Mouse (Mus musculus): ENCODE measurements around the gene Cstad. TPM values are rescaled to one million over a fixed set of nuclear protein-coding genes. Genes with fewer than 3 reads are reported as not detected.

The Cstad gene
- polyA plus RNA-seq, 1 experiment: 1.9 TPM

DNA sequence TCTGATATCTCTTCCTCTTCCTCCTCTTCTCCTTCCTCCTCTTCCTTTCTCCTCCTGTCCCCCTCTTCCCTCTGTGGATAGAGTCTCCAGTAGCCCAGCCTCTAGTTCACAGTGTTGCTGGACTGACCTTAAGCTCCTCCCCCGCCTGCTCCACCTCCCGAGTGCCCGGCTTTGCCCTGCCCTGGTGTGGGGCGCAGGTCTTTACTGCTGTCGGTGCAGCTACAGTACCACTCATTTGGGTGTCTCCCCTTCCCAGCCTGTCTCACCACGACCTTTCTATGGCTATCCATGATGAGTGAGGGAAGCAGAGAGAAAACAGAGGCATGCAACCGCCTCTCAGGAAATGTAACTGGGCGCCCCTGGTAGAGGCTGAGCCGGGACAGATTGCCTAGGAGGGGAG is 5.5 kb downstream of the Cstad start:
- WGBS: 5% methylated on average over 9 of the region's 9 CpGs
- no peak overlapping the region for H3K4me3 ChIP-seq (replicated peaks; ENCODE audit: control insufficient read depth, low read depth, low read length)
- H3K4me1 ChIP-seq (ENCODE audit: control insufficient read depth, insufficient read depth, low read length): no peaks in the 10 kb centered on the region
- no peak overlapping the region for H3K27ac ChIP-seq (ENCODE audit: control insufficient read depth, insufficient read depth, low read depth, low read length, poor library complexity)
- TF ChIP-seq POLR2A (IDR thresholded peaks at IDR 0.05; ENCODE audit: borderline replicate concordance, control insufficient read depth, low read depth, low read length): no peak
- TF ChIP-seq CTCF (IDR thresholded peaks at IDR 0.05; ENCODE audit: control insufficient read depth, insufficient read depth, low read length): no peak

DNA sequence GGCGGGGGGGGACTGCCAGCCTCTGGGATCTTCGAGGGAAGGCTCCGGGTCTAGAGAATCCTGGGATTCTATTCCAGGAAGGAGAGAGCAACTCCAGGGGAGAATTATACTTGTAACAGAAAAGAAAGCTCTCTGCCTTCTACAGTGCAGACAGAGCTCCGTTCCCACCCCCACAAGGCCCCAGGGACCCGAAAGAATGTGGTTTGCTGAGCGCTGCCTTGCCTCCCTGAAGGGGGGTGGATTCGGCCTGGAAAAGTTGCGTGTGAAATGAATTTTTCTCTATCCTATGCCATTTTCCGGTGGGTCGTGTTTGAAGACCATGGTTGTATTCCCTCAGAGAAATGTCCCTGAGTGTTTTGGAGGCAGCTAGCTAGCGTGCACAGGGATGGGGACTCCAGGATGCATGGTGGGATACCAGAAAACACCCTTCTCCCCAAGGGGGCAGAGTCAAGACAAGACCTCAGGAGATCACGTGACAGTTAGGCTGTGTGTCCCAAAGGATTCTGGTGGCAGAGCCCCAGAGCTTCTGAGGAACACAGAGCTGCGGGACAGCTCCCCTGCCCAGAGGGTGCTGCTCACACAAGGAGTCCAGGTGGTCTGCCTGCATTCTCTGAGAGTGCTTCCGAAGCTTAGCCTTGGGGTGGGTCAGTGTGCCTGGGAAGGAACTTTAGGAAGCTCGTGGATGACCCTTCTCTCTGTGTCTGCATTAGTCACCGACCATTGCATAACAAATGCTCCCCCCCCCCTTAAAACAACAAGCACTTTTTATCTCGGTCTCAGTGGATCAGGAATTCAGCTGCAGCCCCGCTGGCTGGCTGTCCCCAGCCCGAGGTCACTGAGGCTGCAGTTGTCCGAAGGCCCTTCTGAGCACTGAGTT is 6.4 kb downstream of the Cstad start:
- TF ChIP-seq CTCF (IDR thresholded peaks at IDR 0.05; ENCODE audit: control insufficient read depth, insufficient read depth, low read length): no peak
- no peak for TF ChIP-seq POLR2A (IDR thresholded peaks at IDR 0.05; ENCODE audit: borderline replicate concordance, control insufficient read depth, low read depth, low read length)
- 29% methylated on average over 20 of the region's 20 CpGs for WGBS
- no peak overlapping the region for H3K27ac ChIP-seq (ENCODE audit: control insufficient read depth, insufficient read depth, low read depth, low read length, poor library complexity)
- H3K4me1 ChIP-seq (ENCODE audit: control insufficient read depth, insufficient read depth, low read length): no peaks in the 10 kb centered on the region
- H3K4me3 ChIP-seq (replicated peaks; ENCODE audit: control insufficient read depth, low read depth, low read length): no peak overlapping the region

DNA sequence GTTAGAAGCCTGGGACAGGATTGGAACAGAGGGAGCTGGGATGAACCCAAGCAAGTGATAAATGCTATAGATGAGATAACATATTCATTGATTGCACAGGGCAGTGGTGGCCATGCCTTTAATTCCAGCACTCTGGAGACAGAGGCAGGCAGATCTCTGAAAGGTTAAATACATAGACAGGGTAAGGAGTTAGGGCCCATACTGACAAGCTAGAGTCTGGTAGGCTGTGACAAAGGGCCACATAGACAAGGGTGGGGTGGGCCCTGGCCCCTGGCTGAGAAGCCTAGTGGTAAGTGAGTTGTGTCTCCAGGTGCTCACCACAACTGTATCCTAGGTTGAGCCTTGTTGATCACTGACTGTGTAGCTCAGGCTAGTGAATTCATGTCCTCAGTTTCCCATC is 7.6 kb downstream of the Cstad start:
- H3K4me1 ChIP-seq (ENCODE audit: control insufficient read depth, insufficient read depth, low read length): no peaks in the 10 kb centered on the region
- TF ChIP-seq CTCF (IDR thresholded peaks at IDR 0.05; ENCODE audit: control insufficient read depth, insufficient read depth, low read length) (no peak), POLR2A (IDR thresholded peaks at IDR 0.05; ENCODE audit: borderline replicate concordance, control insufficient read depth, low read depth, low read length) (no peak)
- H3K4me3 ChIP-seq (replicated peaks; ENCODE audit: control insufficient read depth, low read depth, low read length): no peak overlapping the region
- no peak overlapping the region for H3K27ac ChIP-seq (ENCODE audit: control insufficient read depth, insufficient read depth, low read depth, low read length, poor library complexity)

DNA sequence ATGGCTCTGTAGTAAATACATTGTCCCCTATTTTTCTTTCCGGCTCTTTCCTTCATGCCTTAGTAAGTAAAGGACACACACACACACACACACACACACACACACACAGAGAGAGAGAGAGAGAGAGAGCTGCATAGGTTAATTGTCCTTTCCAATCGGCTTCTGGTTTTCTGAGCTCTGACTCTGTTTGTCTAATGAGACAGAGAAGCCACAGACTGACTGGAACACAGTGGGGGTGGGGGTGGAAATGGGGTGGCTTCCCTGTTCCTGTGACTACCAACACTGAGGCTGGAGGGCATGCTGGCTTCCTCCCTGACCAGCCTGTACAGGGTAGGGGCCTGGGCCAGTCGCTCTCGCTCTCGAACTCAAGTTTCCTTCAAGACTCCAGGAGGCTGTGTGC is 8.9 kb downstream of the Cstad start:
- Histone ChIP-seq H3K4me3 (replicated peaks; ENCODE audit: control insufficient read depth, low read depth, low read length) (no peak overlapping the region), H3K27ac (ENCODE audit: control insufficient read depth, insufficient read depth, low read depth, low read length, poor library complexity) (no peak overlapping the region), H3K4me1 (ENCODE audit: control insufficient read depth, insufficient read depth, low read length) (no peaks in the 10 kb centered on the region)
- 60% methylated on average over 5 of the region's 5 CpGs for WGBS
- no peak for TF ChIP-seq CTCF (IDR thresholded peaks at IDR 0.05; ENCODE audit: control insufficient read depth, insufficient read depth, low read length)
- TF ChIP-seq POLR2A (IDR thresholded peaks at IDR 0.05; ENCODE audit: borderline replicate concordance, control insufficient read depth, low read depth, low read length): no peak

DNA sequence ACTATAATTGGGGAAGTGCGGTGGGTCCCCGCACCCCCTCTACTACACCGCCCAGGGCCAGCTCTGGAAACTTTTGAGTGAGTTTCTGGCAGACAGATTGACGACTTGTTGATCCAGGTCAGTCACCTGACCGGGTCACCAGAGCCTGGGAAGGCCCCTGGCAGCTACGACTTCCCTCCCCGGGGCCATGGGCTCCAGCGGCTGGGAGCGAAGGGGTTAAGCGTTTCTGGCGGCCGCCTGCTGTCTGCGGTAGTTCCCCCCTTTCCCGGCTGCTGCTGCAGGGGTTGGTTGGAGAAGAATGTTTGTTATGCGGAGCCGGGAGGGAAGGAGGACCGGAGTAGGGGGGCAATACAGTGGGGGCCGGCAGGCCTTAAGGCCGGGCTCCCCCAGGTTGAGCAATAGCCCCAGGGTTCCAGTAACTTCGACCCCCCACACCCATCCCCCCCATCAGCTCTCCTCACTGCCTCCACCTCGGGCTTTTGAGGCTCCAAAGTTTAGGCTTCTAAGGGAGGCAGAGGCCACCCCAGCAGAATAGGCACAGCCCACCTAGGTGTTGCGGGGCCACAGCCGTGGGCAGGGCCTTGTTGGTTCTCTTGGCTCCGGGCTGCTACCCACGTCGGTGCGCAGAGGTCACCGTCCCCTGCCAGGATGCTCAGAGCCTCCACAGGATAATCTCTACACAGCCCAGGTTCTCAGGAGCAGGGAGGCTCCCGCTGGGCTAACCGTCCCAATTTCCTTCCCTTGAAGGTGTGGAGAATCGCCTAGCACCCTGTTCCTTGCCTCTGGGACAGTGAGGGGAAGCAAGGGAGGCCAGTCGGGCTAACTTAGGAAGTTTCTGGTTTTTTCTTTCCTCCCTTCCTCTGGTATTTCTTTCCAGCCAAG is 10.3 kb downstream of the Cstad start:
- WGBS: 2% methylated on average over 32 of the region's 32 CpGs
- no peaks in the 10 kb centered on the region for H3K4me1 ChIP-seq (ENCODE audit: control insufficient read depth, insufficient read depth, low read length)
- no peak for TF ChIP-seq CTCF (IDR thresholded peaks at IDR 0.05; ENCODE audit: control insufficient read depth, insufficient read depth, low read length)
- no peak for TF ChIP-seq POLR2A (IDR thresholded peaks at IDR 0.05; ENCODE audit: borderline replicate concordance, control insufficient read depth, low read depth, low read length)
- H3K27ac ChIP-seq (ENCODE audit: control insufficient read depth, insufficient read depth, low read depth, low read length, poor library complexity): no peak overlapping the region
- H3K4me3 ChIP-seq (replicated peaks; ENCODE audit: control insufficient read depth, low read depth, low read length): no peak overlapping the region

DNA sequence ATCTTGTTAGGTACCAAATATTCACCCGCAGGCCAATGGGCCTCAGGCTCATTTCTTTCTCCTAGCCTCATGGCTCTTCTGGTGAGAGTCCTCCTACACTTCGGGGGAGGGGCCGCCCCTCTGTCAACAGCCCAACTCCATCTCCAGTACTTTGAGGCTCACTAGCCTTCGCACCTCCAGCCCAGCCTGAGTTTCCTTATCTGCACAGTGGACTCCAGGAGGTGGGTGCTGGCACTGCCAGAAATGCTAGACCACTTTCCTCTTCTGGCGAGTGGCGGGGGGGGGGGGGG is 10.9 kb downstream of the Cstad start:
- H3K27ac ChIP-seq (ENCODE audit: control insufficient read depth, insufficient read depth, low read depth, low read length, poor library complexity): no peak overlapping the region
- TF ChIP-seq POLR2A (IDR thresholded peaks at IDR 0.05; ENCODE audit: borderline replicate concordance, control insufficient read depth, low read depth, low read length) (no peak), CTCF (IDR thresholded peaks at IDR 0.05; ENCODE audit: control insufficient read depth, insufficient read depth, low read length) (no peak)
- 10% methylated on average over 6 of the region's 6 CpGs for WGBS
- no peaks in the 10 kb centered on the region for H3K4me1 ChIP-seq (ENCODE audit: control insufficient read depth, insufficient read depth, low read length)
- H3K4me3 ChIP-seq (replicated peaks; ENCODE audit: control insufficient read depth, low read depth, low read length): no peak overlapping the region

DNA sequence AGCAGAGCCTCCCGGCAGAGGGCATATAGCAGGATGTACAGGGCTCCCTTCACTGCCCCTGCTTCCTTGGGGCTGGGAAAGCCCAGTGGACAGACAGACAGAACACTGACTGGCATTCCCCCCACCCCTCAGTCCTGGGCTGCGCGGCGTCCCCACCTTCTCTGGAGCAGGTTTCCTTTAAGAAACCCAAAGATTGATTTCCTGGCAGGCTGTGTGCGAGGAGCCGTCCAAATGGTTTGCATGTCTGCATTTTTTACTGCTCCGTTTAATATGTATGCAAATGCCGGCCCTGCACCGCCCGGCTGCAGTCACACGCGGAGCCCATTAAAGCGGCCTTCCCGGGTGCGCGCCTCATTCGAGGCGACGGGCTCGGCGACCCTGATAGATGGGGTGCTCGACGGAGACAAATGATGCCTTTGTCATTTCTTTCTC is 11.8 kb downstream of the Cstad start:
- no peaks in the 10 kb centered on the region for H3K4me1 ChIP-seq (ENCODE audit: control insufficient read depth, insufficient read depth, low read length)
- TF ChIP-seq POLR2A (IDR thresholded peaks at IDR 0.05; ENCODE audit: borderline replicate concordance, control insufficient read depth, low read depth, low read length) (no peak), CTCF (IDR thresholded peaks at IDR 0.05; ENCODE audit: control insufficient read depth, insufficient read depth, low read length) (no peak)
- H3K4me3 ChIP-seq (replicated peaks; ENCODE audit: control insufficient read depth, low read depth, low read length): no peak overlapping the region
- WGBS: 31% methylated on average over 23 of the region's 23 CpGs
- no peak overlapping the region for H3K27ac ChIP-seq (ENCODE audit: control insufficient read depth, insufficient read depth, low read depth, low read length, poor library complexity)

DNA sequence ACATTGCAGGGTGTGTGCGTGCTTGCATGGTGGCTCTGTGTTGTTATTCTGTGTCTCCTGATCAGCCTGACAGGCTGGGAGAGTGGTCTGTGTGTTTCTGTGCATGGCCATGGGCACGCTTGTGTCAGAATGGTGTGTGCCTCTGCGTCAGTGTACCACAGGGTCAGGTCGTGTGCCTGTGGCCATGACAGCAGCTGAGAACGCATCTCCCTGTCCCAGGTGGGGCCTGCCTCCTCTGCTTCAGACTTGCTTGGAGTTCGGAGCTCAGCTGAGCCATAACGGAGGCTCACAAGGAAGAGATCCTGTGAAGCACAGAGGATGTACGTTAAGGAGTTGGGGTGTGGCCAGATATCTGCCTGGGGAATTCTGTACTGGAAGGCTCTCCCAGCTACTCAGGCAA is 13.1 kb downstream of the Cstad start:
- H3K4me1 ChIP-seq (ENCODE audit: control insufficient read depth, insufficient read depth, low read length): no peaks in the 10 kb centered on the region
- H3K27ac ChIP-seq (ENCODE audit: control insufficient read depth, insufficient read depth, low read depth, low read length, poor library complexity): no peak overlapping the region
- WGBS: 78% methylated on average over 8 of the region's 8 CpGs
- H3K4me3 ChIP-seq (replicated peaks; ENCODE audit: control insufficient read depth, low read depth, low read length): no peak overlapping the region
- TF ChIP-seq CTCF (IDR thresholded peaks at IDR 0.05; ENCODE audit: control insufficient read depth, insufficient read depth, low read length) (no peak), POLR2A (IDR thresholded peaks at IDR 0.05; ENCODE audit: borderline replicate concordance, control insufficient read depth, low read depth, low read length) (no peak)

Data from bone marrow, adult 2 months (tissue).